Mouse (Mus musculus) erythroblast, embryonic 14.5 days (primary cell): ENCODE measurements around the gene Trpv6. TPM values are rescaled to one million over a fixed set of nuclear protein-coding genes. Genes with fewer than 3 reads are reported as not detected.

Experiments used
- H3K27me3 ChIP-seq: 2 replicates; pipeline ENCODE4 v1.6.1; 2012; ENCODE audit warnings: inconsistent platforms; ENCODE audit not compliant: control insufficient read depth
- H3K36me3 ChIP-seq: 2 replicates; pipeline ENCODE4 v1.6.1; 2012; ENCODE audit warnings: mild to moderate bottlenecking, inconsistent platforms; ENCODE audit not compliant: control insufficient read depth
- H3K4me1 ChIP-seq: 2 replicates; pipeline ENCODE4 v1.6.1; 2012; ENCODE audit warnings: inconsistent platforms; ENCODE audit not compliant: control insufficient read depth
- H3K4me3 ChIP-seq: replicated peaks from 2 replicates; pipeline ENCODE3; 2012; ENCODE audit warnings: moderate library complexity, mild to moderate bottlenecking, inconsistent platforms
- H3K9me3 ChIP-seq: 2 replicates; pipeline ENCODE4 v1.6.1; 2012; ENCODE audit warnings: low read length, inconsistent platforms, mixed read lengths; ENCODE audit not compliant: control insufficient read depth
- GATA1 ChIP-seq: IDR thresholded peaks from 2 replicates; pipeline ENCODE4 v1.6.1; 2012; ENCODE audit warnings: low read length, inconsistent platforms, mixed read lengths
- TAL1 ChIP-seq: IDR thresholded peaks from 3 replicates; pipeline ENCODE4 v1.6.1; 2012; ENCODE audit warnings: low read length, inconsistent platforms, mixed read lengths
- polyA plus RNA-seq: library from polyadenylated mRNA; stranded (reverse); fragments of >175 nt; gene quantifications from 2 replicates; pipeline ENCODE4 v1.2.3, GENCODE M21; 2012

Gene Trpv6
- polyA plus RNA-seq, 1 experiment = 0.04 TPM

GRCm38 (mm10) chr6:41653173-41653572, 17.0 kb upstream of the Trpv6 start:
- TF ChIP-seq GATA1 = no peak
- no peak for TF ChIP-seq TAL1
- H3K36me3 ChIP-seq = no peaks in the 10 kb centered on the region

GRCm38 (mm10) chr6:41646672-41647071, 10.5 kb upstream of the Trpv6 start:
- no peaks in the 10 kb centered on the region for H3K36me3 ChIP-seq

More at GRCm38 (mm10) chr6:41653173-41653572, 17.0 kb upstream of the Trpv6 start:
- Histone ChIP-seq H3K9me3 (no peaks in the 10 kb centered on the region), H3K4me3 (no peak overlapping the region), H3K4me1 (no peaks in the 10 kb centered on the region; the same call in 1 of the 2 replicates), H3K27me3 (no peaks in the 10 kb centered on the region)

GRCm38 (mm10) chr6:41646220-41646619, 10.0 kb upstream of the Trpv6 start:
- H3K4me3 ChIP-seq = no peak overlapping the region
- TF ChIP-seq GATA1 (no peak), TAL1 (no peak)
- H3K4me1 ChIP-seq = no peaks in the 10 kb centered on the region
- no peaks in the 10 kb centered on the region for H3K27me3 ChIP-seq
- H3K36me3 ChIP-seq = no peaks in the 10 kb centered on the region
- no peaks in the 10 kb centered on the region for H3K9me3 ChIP-seq

More at GRCm38 (mm10) chr6:41646672-41647071, 10.5 kb upstream of the Trpv6 start:
- no peaks in the 10 kb centered on the region for H3K27me3 ChIP-seq
- H3K9me3 ChIP-seq = no peaks in the 10 kb centered on the region
- H3K4me3 ChIP-seq = no peak overlapping the region
- no peak for TF ChIP-seq GATA1
- H3K4me1 ChIP-seq = no peaks in the 10 kb centered on the region

- no peaks in the 10 kb centered on the region for H3K9me3 ChIP-seq
- no peaks in the 10 kb centered on the region for H3K36me3 ChIP-seq
- no peaks in the 10 kb centered on the region for H3K27me3 ChIP-seq
- TF ChIP-seq GATA1 = no peak
- H3K4me3 ChIP-seq = no peak overlapping the region
- H3K4me1 ChIP-seq = no peaks in the 10 kb centered on the region
These were observed 7.0 kb upstream of the Trpv6 start for GRCm38 (mm10) chr6:41643227-41643626.

GRCm38 (mm10) chr6:41642765-41643164, 6.6 kb upstream of the Trpv6 start:
- Histone ChIP-seq H3K4me3 (no peak overlapping the region), H3K9me3 (no peaks in the 10 kb centered on the region), H3K36me3 (no peaks in the 10 kb centered on the region), H3K27me3 (no peaks in the 10 kb centered on the region), H3K4me1 (no peaks in the 10 kb centered on the region)
- TF ChIP-seq GATA1 = no peak
- no peak for TF ChIP-seq TAL1

GRCm38 (mm10) chr6:41641173-41641866, 5.1 kb upstream of the Trpv6 start:
- TF ChIP-seq GATA1 (no peak), TAL1 (no peak)
- no peaks in the 10 kb centered on the region for H3K4me1 ChIP-seq
- no peaks in the 10 kb centered on the region for H3K36me3 ChIP-seq
- no peaks in the 10 kb centered on the region for H3K27me3 ChIP-seq
- H3K9me3 ChIP-seq = no peaks in the 10 kb centered on the region
- no peak overlapping the region for H3K4me3 ChIP-seq

- H3K4me3 ChIP-seq = no peak overlapping the region
- H3K9me3 ChIP-seq = no peaks in the 10 kb centered on the region
- H3K36me3 ChIP-seq = no peaks in the 10 kb centered on the region
- TF ChIP-seq TAL1 (no peak), GATA1 (no peak)
- no peaks in the 10 kb centered on the region for H3K27me3 ChIP-seq
- no peaks in the 10 kb centered on the region for H3K4me1 ChIP-seq
These were observed 4.2 kb upstream of the Trpv6 start for GRCm38 (mm10) chr6:41640449-41640848.

- TF ChIP-seq TAL1 (no peak), GATA1 (no peak)
- H3K9me3 ChIP-seq = no peaks in the 10 kb centered on the region
- no peak overlapping the region for H3K4me3 ChIP-seq
- H3K36me3 ChIP-seq = no peaks in the 10 kb centered on the region
- H3K27me3 ChIP-seq = no peaks in the 10 kb centered on the region
- H3K4me1 ChIP-seq = no peaks in the 10 kb centered on the region
These were observed 1.8 kb upstream of the Trpv6 start for GRCm38 (mm10) chr6:41637927-41638506.

GRCm38 (mm10) chr6:41637393-41637792, 1.2 kb upstream of the Trpv6 start:
- Histone ChIP-seq H3K4me1 (no peaks in the 10 kb centered on the region), H3K9me3 (no peaks in the 10 kb centered on the region), H3K27me3 (no peaks in the 10 kb centered on the region), H3K36me3 (no peaks in the 10 kb centered on the region), H3K4me3 (no peak overlapping the region)
- TF ChIP-seq GATA1 = no peak
- TF ChIP-seq TAL1 = no peak

- H3K9me3 ChIP-seq = no peaks in the 10 kb centered on the region
- H3K27me3 ChIP-seq = no peaks in the 10 kb centered on the region
- H3K36me3 ChIP-seq = no peaks in the 10 kb centered on the region
- no peaks in the 10 kb centered on the region for H3K4me1 ChIP-seq
- no peak overlapping the region for H3K4me3 ChIP-seq
- TF ChIP-seq TAL1 = no peak
- TF ChIP-seq GATA1 = no peak
These were observed 994 bp downstream of the Trpv6 start for GRCm38 (mm10) chr6:41635211-41635610.
